Mouse (Mus musculus) MEL (cell line): Measurements from ENCODE around the gene Ankrd54.

Experiments used
- CHD2 ChIP-seq: IDR thresholded peaks from 2 replicates; pipeline ENCODE4 v1.6.1; 2011; ENCODE audit warnings: low read length, improper control_type of control experiment
- CTCF ChIP-seq, 3 experiments: IDR thresholded peaks in 2 of 3; conservative IDR thresholded peaks in 1 of 3; 2 replicates each; pipeline ENCODE4 v1.5.1; 2011 to 2012; ENCODE audit warnings: low read length in 3 of 3, low read depth in 2 of 3, mild to moderate bottlenecking in 2 of 3, improper control_type of control experiment in 1 of 3, inconsistent platforms in 1 of 3, mixed read lengths in 1 of 3, moderate library complexity in 1 of 3; ENCODE audit not compliant: control insufficient read depth in 1 of 3, insufficient read depth in 1 of 3, poor library complexity in 1 of 3, severe bottlenecking in 1 of 3
- ELF1 ChIP-seq: IDR thresholded peaks from 2 replicates; pipeline ENCODE4 v1.6.1; 2014; ENCODE audit warnings: low read depth, mild to moderate bottlenecking, inconsistent platforms, low read length, improper control_type of control experiment, moderate library complexity
- GABPA ChIP-seq: IDR thresholded peaks from 2 replicates; pipeline ENCODE4 v1.6.1; 2012; ENCODE audit warnings: low read depth, mild to moderate bottlenecking, inconsistent platforms, low read length, improper control_type of control experiment, moderate library complexity
- HCFC1 ChIP-seq: IDR thresholded peaks from 2 replicates; pipeline ENCODE4 v1.6.1; 2012; ENCODE audit warnings: low read depth, mild to moderate bottlenecking, inconsistent platforms, low read length, improper control_type of control experiment, moderate library complexity
- POLR2A ChIP-seq, 2 experiments: IDR thresholded peaks; 2 replicates each; pipeline ENCODE4 v1.6.1; 2011 to 2012; ENCODE audit warnings: low read length in 2 of 2, mild to moderate bottlenecking in 2 of 2, control low read depth in 1 of 2, improper control_type of control experiment in 1 of 2, low read depth in 1 of 2, moderate library complexity in 1 of 2; ENCODE audit not compliant: control insufficient read depth in 1 of 2, insufficient read depth in 1 of 2, poor library complexity in 1 of 2
- USF1 ChIP-seq: IDR thresholded peaks from 2 replicates; pipeline ENCODE4 v1.6.1; 2014; ENCODE audit warnings: low read depth, mild to moderate bottlenecking, inconsistent platforms, low read length, improper control_type of control experiment, moderate library complexity
- ZKSCAN1 ChIP-seq: IDR thresholded peaks from 2 replicates; pipeline ENCODE4 v1.6.1; 2012; ENCODE audit warnings: low read depth, mild to moderate bottlenecking, inconsistent platforms, low read length, improper control_type of control experiment, moderate library complexity

DNA sequence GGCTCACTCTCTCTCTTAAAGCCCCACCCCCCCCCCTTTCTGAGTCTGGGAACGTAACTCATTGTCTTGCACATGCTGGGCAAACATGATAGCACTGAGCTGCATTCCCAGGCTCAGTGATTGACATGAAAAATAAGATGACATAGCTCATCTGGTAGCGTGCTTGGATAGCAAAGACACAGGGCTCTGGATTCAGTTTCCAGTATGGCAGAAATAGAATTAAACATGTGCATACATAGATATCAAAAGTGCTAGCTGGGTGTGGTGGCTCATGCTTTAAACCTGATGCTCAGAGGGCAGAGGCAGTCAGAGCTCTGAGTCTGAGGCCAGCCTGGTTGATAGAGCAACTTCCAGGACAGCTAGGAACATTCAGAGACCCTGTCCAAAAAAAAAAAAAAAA is 43.1 kb upstream of the Ankrd54 start:
- no peak for TF ChIP-seq USF1
- TF ChIP-seq CTCF (IDR thresholded peaks at IDR 0.05 in 2 of 3, conservative IDR thresholded peaks at IDR 0.05 in 1 of 3; ENCODE audit: control insufficient read depth in 1 of 3, insufficient read depth in 1 of 3, low read depth in 2 of 3, low read length in 3 of 3, poor library complexity in 1 of 3, severe bottlenecking in 1 of 3), result no peak
- TF ChIP-seq ZKSCAN1, result no peak
- TF ChIP-seq ELF1, result no peak
- TF ChIP-seq GABPA, result no peak
- no peak for TF ChIP-seq POLR2A (IDR thresholded peaks at IDR 0.05; ENCODE audit: control insufficient read depth in 1 of 2, insufficient read depth in 1 of 2, low read depth in 1 of 2, low read length in 2 of 2, poor library complexity in 1 of 2)
- TF ChIP-seq CHD2, result no peak
- no peak for TF ChIP-seq HCFC1
